Mouse (Mus musculus) heart, embryonic 13.5 days (tissue): ENCODE data around the gene Pnmt. TPM values are rescaled to one million over a fixed set of nuclear protein-coding genes. Genes with fewer than 3 reads are reported as not detected.

Source experiments
- ATAC-seq: fragments of 200-750 bp; cut with Nextera tagmentation; 2 replicates; pipeline ENCODE4 v1.8.0; 2017; ENCODE audit warnings: moderate TSS enrichment; ENCODE audit not compliant: insufficient number of reproducible peaks, low FRiP score, low TSS enrichment; ENCODE audit errors: extremely low read depth
- H3K27ac ChIP-seq: fragments of 300-500 bp; sonication (generic); replicated peaks from 2 replicates; pipeline ENCODE4 v1.5.1; 2015; ENCODE audit warnings: moderate library complexity, mild to moderate bottlenecking, inconsistent platforms
- H3K27me3 ChIP-seq: fragments of 300-500 bp; sonication (generic); replicated peaks from 2 replicates; pipeline ENCODE4 v1.6.1; 2015; ENCODE audit warnings: mild to moderate bottlenecking, inconsistent platforms
- H3K36me3 ChIP-seq: fragments of 300-500 bp; sonication (generic); 2 replicates; pipeline ENCODE4 v1.6.1; 2015; ENCODE audit warnings: mild to moderate bottlenecking, inconsistent platforms
- H3K4me1 ChIP-seq: fragments of 300-500 bp; sonication (generic); 2 replicates; pipeline ENCODE4 v1.6.1; 2015; ENCODE audit warnings: inconsistent platforms
- H3K4me2 ChIP-seq: fragments of 300-500 bp; sonication (generic); 2 replicates; pipeline ENCODE4 v1.6.1; 2015; ENCODE audit warnings: inconsistent platforms, mild to moderate bottlenecking, moderate library complexity
- H3K4me3 ChIP-seq: fragments of 300-500 bp; sonication (generic); 2 replicates; pipeline ENCODE4 v1.5.1; 2015; ENCODE audit warnings: moderate library complexity, mild to moderate bottlenecking, inconsistent platforms
- H3K9ac ChIP-seq: fragments of 300-500 bp; sonication (generic); 2 replicates; pipeline ENCODE4 v1.6.1; 2015; ENCODE audit warnings: inconsistent platforms, mild to moderate bottlenecking, moderate library complexity
- H3K9me3 ChIP-seq: fragments of 300-500 bp; sonication (generic); 2 replicates; pipeline ENCODE4 v1.6.1; 2016; ENCODE audit warnings: inconsistent platforms
- WGBS: fragments of 180-500 bp; shearing (Covaris S2); methylation state at CpG from one replicate; pipeline ENCODE4 v1.1.7; 2015; ENCODE audit warnings: mixed read lengths; 5-methylcytosine and 5-hydroxymethylcytosine counted together
- polyA plus RNA-seq: library from polyadenylated mRNA; unstranded; fragments of >200 nt; fragmentation: Nextera tagmentation; extraction: Ambion mirVana; gene quantifications from 2 replicates; pipeline ENCODE4 v1.2.1, GENCODE M21; 2015

The Pnmt gene
- polyA plus RNA-seq, 1 experiment from 2014 or later = 1.3 TPM

DNA sequence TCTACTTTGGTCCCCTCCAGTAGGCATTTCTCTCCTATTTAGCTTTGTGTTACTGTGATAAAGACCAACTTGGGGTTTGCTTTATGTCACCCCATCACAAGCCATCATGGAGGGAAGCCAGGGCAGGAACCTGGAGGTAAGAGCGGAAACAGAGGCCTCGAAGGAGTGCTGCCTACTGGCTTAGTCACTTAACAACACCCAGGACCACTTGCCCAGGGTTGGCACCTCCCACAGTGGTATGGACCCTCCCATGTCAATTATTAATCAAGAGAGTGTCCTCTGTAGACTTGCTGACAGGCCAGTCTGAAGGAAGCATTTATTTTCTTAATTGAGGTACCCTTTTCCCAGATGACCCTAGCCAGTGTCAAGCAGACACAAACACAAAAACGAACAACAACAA is 14.6 kb downstream of the Pnmt start:
- Histone ChIP-seq H3K4me3 (peak overlapping the region; percentile 67), H3K4me2 (peak overlapping the region; percentile 89), H3K36me3 (peaks cover 18% of the 10 kb centered on the region), H3K4me1 (peaks cover 20% of the 10 kb centered on the region), H3K27me3 (peaks cover 3% of the 10 kb centered on the region; the same call in 1 of the 2 replicates), H3K9me3 (no peaks in the 10 kb centered on the region), H3K9ac (peak overlapping the region; percentile 83), H3K27ac (peak overlapping the region; percentile 93)
- WGBS = 49% methylated on average over 3 of the region's 3 CpGs
- no peak for ATAC-seq

DNA sequence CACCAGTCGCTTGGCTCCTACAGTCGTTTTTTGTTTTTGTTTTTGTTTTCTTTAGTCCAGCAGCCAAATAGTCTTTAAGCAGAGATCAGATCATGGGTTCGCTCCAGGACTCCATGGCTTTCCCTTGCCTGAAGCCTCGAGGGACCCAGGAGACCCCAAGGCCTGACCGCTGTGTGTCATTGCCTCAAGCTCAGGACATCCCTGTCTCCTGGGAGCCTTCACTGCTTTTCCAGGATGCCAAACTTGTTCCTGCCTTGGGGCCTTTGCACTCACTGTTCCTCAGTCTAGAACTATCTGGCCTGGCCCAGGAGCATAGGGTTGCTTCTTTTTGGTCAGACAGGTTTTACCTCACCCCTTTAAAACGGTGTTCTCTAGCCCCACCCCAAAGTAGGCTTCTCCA is 20.4 kb downstream of the Pnmt start:
- Histone ChIP-seq H3K9me3 (no peaks in the 10 kb centered on the region), H3K36me3 (no peaks in the 10 kb centered on the region), H3K4me1 (peaks cover 21% of the 10 kb centered on the region), H3K27ac (no peak overlapping the region), H3K27me3 (peaks cover 3% of the 10 kb centered on the region; the same call in 1 of the 2 replicates), H3K9ac (no peak overlapping the region), H3K4me3 (no peak overlapping the region), H3K4me2 (no peak overlapping the region)
- ATAC-seq = no peak
- 66% methylated on average over 6 of the region's 6 CpGs for WGBS

DNA sequence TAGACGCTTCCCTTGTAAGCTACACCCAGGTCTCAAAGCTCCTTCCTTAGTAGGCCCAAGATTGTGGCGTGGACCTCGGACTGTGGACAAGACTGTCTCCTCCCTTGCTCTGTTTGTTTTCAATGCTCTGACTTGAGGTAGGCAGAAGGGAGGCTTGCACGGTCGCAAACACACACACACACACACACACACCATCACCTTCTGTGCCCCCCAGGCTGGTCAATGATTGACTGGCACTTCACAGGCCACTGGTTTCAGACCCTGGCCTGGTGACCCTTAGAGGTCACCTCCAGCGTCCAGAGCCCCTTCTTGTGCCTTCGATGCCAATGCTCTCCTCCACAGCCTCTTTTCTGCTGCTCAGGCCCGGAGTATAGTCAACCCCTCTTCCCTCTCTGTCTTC is 22.6 kb downstream of the Pnmt start:
- Histone ChIP-seq H3K36me3 (no peaks in the 10 kb centered on the region), H3K4me1 (peaks cover 32% of the 10 kb centered on the region), H3K27ac (peak overlapping the region; percentile 69), H3K27me3 (no peaks in the 10 kb centered on the region; the same call in 1 of the 2 replicates), H3K9ac (peak overlapping the region; percentile 73), H3K4me3 (peak overlapping the region; percentile 20), H3K9me3 (no peaks in the 10 kb centered on the region), H3K4me2 (peak overlapping the region; percentile 57)
- ATAC-seq = no peak
- 51% methylated on average over 8 of the region's 8 CpGs for WGBS

- peak; percentile 17; the same call in 1 of the 2 replicates for ATAC-seq
- H3K4me1 ChIP-seq = peaks cover 37% of the 10 kb centered on the region
- no peaks in the 10 kb centered on the region for H3K27me3 ChIP-seq
- H3K9ac ChIP-seq = peak overlapping the region; percentile 73
- H3K4me2 ChIP-seq = peak overlapping the region; percentile 57
- no peaks in the 10 kb centered on the region for H3K36me3 ChIP-seq
- H3K9me3 ChIP-seq = no peaks in the 10 kb centered on the region
- H3K27ac ChIP-seq = peak overlapping the region; percentile 69
- H3K4me3 ChIP-seq = peak overlapping the region; percentile 20
- 8% methylated on average over 9 of the region's 10 CpGs for WGBS
Observed at GRCm38 (mm10) chr11:98409341-98409822, 23.1 kb downstream of the Pnmt start.

DNA sequence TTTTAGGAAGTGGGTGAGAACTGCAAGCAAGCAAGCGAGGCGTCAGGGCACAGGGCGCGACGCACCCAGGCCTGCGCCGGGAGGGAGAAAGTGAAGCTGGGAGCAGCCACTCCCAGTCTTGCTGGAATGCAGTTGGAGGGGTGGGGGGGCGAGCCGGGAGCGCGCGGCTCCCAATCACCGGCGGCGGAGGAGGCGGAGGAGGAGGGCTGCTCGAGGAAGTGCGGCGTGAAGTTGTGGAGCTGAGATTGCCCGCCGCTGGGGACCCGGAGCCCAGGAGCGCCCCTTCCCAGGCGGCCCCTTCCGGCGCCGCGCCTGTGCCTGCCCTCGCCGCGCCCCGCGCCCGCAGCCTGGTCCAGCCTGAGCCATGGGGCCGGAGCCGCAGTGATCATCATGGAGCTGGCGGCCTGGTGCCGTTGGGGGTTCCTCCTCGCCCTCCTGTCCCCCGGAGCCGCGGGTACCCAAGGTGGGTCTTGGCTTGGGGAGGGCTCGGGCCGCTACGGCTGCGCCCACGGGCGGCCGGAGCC is 26.1 kb downstream of the Pnmt start, which contains the start of gene Erbb2:
Gene Erbb2 (plus strand): TSS at position 198 of the 524 bp plus-strand sequence.
- ATAC-seq = peak; percentile 66
- peaks cover 67% of the 10 kb centered on the region for H3K4me1 ChIP-seq
- no peaks in the 10 kb centered on the region for H3K9me3 ChIP-seq
- WGBS = under 1% methylated on average over 45 of the region's 49 CpGs
- peaks cover 9% of the 10 kb centered on the region for H3K36me3 ChIP-seq
- H3K4me3 ChIP-seq = peak within 1 kb of the TSS; percentile 80
- H3K4me2 ChIP-seq = peak within 1 kb of the TSS; percentile 83
- H3K27ac ChIP-seq = peak within 1 kb of the TSS; percentile 96
- H3K9ac ChIP-seq = peak within 1 kb of the TSS; percentile 93
- H3K27me3 ChIP-seq = no peaks in the 10 kb centered on the region

DNA sequence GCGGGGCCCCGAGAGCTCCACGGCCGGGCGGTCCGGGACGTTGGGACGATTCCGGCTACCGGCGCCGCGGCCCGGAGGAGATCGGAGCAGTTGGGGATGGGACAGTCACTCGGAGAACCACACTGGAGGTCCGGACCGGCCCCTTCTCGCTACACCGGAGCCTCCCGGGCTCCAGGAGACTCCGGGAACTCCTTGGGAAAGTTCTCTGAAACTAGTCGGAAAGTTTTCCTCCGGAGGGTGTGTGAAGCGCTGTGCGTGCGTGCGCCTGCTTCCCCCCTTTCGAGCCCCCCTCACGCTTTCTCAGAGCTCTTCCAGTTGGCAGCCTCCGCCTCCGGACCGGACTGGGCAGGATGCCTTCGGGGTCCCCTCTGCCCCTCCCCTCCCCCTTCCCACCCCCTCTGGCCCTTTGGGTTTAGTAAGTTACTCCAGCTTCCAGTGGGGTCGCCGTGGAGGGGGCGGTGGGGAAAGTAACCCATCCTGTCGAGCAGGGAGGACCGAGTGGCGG is 26.6 kb downstream of the Pnmt start:
- Histone ChIP-seq H3K4me2 (peak overlapping the region; percentile 83), H3K4me3 (peak overlapping the region; percentile 80), H3K9me3 (no peaks in the 10 kb centered on the region), H3K36me3 (peaks cover 9% of the 10 kb centered on the region), H3K27me3 (no peaks in the 10 kb centered on the region), H3K4me1 (peaks cover 72% of the 10 kb centered on the region), H3K9ac (peak overlapping the region; percentile 93), H3K27ac (peak overlapping the region; percentile 96)
- no peak for ATAC-seq
- WGBS = under 1% methylated on average over 36 of the region's 40 CpGs

GRCm38 (mm10) chr11:98413731-98414130 is 27.5 kb downstream of the Pnmt start:
- Histone ChIP-seq H3K27ac (peak overlapping the region; percentile 96), H3K4me1 (peaks cover 79% of the 10 kb centered on the region), H3K4me2 (peak overlapping the region; percentile 83), H3K9ac (peak overlapping the region; percentile 93), H3K4me3 (peak overlapping the region; percentile 80), H3K27me3 (no peaks in the 10 kb centered on the region), H3K9me3 (no peaks in the 10 kb centered on the region), H3K36me3 (peaks cover 15% of the 10 kb centered on the region)
- no peak for ATAC-seq
- WGBS = 20% methylated on average over 7 of the region's 7 CpGs

DNA sequence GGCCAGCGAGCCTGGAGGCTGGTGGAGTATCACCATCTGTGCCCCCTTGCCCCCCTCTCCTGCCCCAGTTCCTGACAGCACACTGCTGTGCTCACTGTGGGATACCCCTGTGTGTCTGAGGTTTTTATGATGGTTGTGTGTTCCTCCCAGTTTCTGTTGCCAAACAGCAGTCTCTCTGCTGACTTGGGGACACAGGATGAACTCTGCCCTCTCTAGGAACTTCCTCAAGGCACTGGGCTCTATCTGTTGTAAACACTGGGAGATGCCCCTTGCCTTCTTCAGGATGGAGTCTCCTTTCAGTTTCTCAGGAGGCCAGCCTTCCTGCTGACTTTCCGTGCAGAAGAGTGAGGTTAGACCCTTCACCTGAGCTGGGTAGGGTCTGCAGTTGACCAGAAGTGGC is 27.9 kb downstream of the Pnmt start:
- Histone ChIP-seq H3K4me2 (peak overlapping the region; percentile 83), H3K4me1 (peaks cover 79% of the 10 kb centered on the region), H3K27me3 (no peaks in the 10 kb centered on the region), H3K9me3 (no peaks in the 10 kb centered on the region), H3K27ac (peak overlapping the region; percentile 96), H3K36me3 (peaks cover 19% of the 10 kb centered on the region), H3K9ac (peak overlapping the region; percentile 93), H3K4me3 (peak overlapping the region; percentile 80)
- ATAC-seq = no peak
- 38% methylated on average over 2 of the region's 2 CpGs for WGBS

- no peak for ATAC-seq
- Histone ChIP-seq H3K36me3 (peaks cover 48% of the 10 kb centered on the region), H3K9me3 (no peaks in the 10 kb centered on the region), H3K4me3 (no peak overlapping the region), H3K27me3 (no peaks in the 10 kb centered on the region), H3K9ac (peak overlapping the region; percentile 19; the same call in 1 of the 2 replicates), H3K4me1 (peaks cover 69% of the 10 kb centered on the region), H3K27ac (no peak overlapping the region), H3K4me2 (no peak overlapping the region)
- 94% methylated on average over 1 of the region's 1 CpGs for WGBS
Observed at GRCm38 (mm10) chr11:98417074-98417473, 30.8 kb downstream of the Pnmt start.

DNA sequence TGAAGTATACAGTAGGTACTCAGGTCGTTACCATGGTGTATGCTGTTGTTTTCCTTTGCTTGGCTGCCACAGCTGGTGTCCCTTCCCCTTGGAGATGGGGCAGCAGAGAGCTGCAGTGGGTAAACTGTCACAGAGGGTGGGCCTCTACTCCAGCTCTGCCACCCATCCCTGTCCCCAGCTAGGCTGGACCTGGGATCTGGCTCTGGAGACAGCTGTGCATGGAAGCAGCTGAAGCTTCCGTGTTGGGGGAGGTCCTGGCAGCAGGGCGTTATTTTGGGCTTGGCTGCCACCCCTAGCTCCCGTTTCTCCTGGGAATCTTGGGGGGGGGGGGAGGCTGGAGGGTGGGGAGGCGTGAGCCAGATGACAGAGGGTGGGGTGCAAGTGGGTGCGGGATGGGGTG is 32.0 kb downstream of the Pnmt start:
- WGBS = 31% methylated on average over 6 of the region's 6 CpGs
- H3K4me2 ChIP-seq = no peak overlapping the region
- peaks cover 60% of the 10 kb centered on the region for H3K36me3 ChIP-seq
- H3K27ac ChIP-seq = peak overlapping the region; percentile 25; the same call in 1 of the 2 replicates
- peak overlapping the region; percentile 9; the same call in 1 of the 2 replicates for H3K9ac ChIP-seq
- H3K27me3 ChIP-seq = no peaks in the 10 kb centered on the region
- H3K9me3 ChIP-seq = no peaks in the 10 kb centered on the region
- no peak for ATAC-seq
- no peak overlapping the region for H3K4me3 ChIP-seq
- peaks cover 69% of the 10 kb centered on the region for H3K4me1 ChIP-seq

GRCm38 (mm10) chr11:98418939-98419547 is 32.8 kb downstream of the Pnmt start:
- peak overlapping the region; percentile 25 for H3K27ac ChIP-seq
- H3K9ac ChIP-seq = peak overlapping the region; percentile 9

More at GRCm38 (mm10) chr11:98418939-98419547, 32.8 kb downstream of the Pnmt start:
- Histone ChIP-seq H3K4me3 (no peak overlapping the region), H3K9me3 (no peaks in the 10 kb centered on the region), H3K36me3 (peaks cover 67% of the 10 kb centered on the region), H3K27me3 (no peaks in the 10 kb centered on the region), H3K4me2 (no peak overlapping the region), H3K4me1 (peaks cover 61% of the 10 kb centered on the region)
- WGBS = 76% methylated on average over 10 of the region's 10 CpGs
- ATAC-seq = no peak
